Mouse (Mus musculus) kidney, postnatal 10 days (tissue): ENCODE measurements around the gene Olfr497.

Experiments
- DNase-seq: peaks from one replicate; pipeline ENCODE4 v3.0.0; 2021; ENCODE audit warnings: mixed read lengths

Gene Olfr497

GRCm38 (mm10) chr7:108420121-108420520 is at the start of gene Olfr497:
TSS of gene Olfr497 (plus strand) at chr7:108420421.
- DNase-seq, result no peak

GRCm38 (mm10) chr7:108392867-108393266 is 27.4 kb upstream of the Olfr497 start, which contains the start of gene Olfr495:
TSS of gene Olfr495 (plus strand) at chr7:108393167.
- no peak for DNase-seq

- no peak for DNase-seq
Observed at GRCm38 (mm10) chr7:108465026-108465425, 44.8 kb downstream of the Olfr497 start, which contains the start of gene Olfr498. TSS of gene Olfr498 (plus strand) at chr7:108465326.
